Mouse (Mus musculus): Measurements from ENCODE around the gene Snx18.

The Snx18 gene

GRCm38 (mm10) chr13:113595987-113596386 lies 22.4 kb downstream of the Snx18 start:
- DNase-seq: no peak

DNA sequence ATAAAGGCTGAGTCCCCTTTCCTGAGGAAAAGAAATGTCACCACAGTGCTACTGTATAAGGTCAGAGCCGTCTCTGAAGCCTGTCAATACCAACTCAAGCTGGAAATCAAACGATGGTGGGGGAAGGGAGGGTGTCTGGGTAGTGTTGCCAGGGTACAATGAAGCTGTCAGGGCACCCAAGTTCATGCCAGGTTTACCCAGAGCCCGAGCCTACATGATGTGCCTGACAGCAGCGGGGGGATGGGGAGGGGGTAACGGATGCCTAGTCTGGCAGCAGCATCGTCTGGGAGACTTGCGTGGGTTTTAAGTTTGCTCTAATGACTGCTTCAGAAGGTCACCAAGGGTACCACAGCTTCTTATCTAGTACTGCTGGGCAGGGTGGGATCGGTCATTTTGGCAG lies 23.1 kb downstream of the Snx18 start:
- no peak for DNase-seq

DNA sequence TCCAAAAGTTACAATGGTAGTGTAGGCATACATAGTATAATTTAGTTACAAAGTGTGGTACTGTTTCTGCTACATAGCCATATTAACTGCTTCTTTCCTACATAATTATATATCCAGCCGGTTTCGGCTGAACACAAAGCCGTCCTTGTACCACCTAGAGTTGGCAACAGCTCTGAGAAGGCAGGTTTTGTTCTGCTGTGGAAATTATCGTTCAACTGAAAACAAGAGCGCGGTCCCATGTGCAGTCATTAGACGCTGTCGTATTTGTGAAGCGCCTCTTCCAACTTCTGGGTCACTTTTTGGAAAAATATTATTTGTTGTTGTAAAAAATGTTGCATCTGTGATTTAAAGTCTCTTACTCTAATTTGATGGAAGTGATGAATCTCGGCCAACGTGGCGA lies 24.0 kb downstream of the Snx18 start:
- no peak for DNase-seq

GRCm38 (mm10) chr13:113593711-113594110 lies 24.7 kb downstream of the Snx18 start:
- no peak for DNase-seq

DNA sequence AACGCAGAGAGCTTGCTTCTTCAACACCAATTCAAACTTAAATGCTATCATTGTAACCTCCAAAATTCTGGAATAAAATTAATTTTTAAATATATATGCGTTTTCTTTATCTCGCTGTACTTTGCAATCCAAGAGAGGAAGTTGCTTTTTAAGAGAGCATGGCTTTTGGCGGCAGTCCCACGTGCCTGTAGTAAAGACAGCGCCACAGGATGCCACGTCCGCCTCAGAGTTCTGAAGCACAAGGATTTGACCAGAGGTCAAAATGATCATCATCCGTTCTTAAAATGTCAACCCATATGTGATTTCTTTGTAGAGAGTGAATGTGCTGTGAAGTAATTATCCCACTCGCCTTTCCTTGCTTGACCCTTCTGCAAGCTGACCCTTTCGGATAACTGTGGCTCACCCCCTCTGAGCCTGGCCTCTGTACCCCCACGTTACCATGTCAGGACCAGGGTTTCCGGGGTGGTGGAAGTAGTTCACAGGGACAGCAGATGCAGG lies 25.6 kb downstream of the Snx18 start:
- peak in 1 of 2 experiments; percentile 49 for DNase-seq

DNA sequence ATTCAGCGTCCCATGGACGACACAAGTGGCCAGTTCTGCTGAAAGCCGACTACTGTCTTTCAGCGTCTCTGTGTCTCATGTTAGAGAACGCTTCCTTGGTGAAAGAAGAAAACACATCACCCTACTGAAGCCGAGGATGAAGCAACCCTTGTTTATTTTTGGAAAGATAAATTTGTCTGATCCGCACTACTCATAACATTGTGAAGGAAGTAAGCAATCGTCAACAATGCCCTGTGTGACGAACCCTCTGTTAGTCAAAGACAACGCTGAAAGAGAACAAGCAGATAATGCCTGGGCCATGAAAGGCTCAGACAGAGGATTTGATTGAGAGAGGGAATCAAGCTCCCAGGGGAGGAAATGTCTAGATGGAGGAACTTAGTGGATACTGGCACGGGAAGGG lies 27.0 kb downstream of the Snx18 start:
- no peak for DNase-seq

GRCm38 (mm10) chr13:113590216-113590615 lies 28.1 kb downstream of the Snx18 start:
- no peak for DNase-seq

DNA sequence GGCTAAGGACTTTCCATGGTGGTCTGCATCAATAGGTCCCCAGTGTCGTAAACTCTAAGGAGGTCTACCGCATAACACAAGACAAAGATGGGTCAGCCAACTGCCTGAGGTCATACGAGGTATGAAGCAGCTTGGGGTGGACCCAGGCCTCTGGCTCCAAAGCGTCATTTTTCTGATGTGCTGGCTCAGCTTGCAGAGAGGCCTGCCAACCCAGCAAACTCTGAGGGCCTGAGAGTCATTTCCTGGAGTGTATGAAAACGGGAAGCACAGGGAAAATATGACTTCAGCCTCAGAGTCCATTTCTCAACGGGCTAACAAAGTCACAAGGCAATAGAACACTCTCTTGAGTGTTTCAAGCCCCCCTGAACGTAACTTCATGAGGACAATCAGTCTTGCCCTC lies 28.9 kb downstream of the Snx18 start:
- peak; percentile 35 to 62 for DNase-seq

GRCm38 (mm10) chr13:113587200-113587936 lies 31.0 kb downstream of the Snx18 start:
- no peak for DNase-seq

DNA sequence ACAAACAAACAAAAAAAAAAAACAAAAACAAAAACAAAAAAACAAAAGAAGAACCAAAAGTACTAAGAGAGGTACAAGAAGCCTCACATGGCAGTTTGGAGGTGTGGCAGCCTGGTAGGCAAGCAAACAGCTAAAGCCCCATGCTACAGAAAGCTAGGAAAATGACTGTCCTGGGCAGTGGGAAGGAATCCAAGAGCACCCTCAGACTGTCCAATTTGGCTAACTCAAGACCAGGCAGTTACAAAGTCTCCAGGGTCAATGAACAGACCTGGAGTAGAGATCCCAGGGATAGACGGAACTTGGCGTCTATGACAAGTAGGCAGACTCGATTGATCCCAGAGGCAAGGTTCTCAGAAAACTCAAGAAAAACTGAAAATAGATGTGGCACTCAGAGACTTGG lies 32.8 kb downstream of the Snx18 start:
- no peak for DNase-seq

GRCm38 (mm10) chr13:113584431-113584830 lies 33.9 kb downstream of the Snx18 start:
- DNase-seq: no peak

DNA sequence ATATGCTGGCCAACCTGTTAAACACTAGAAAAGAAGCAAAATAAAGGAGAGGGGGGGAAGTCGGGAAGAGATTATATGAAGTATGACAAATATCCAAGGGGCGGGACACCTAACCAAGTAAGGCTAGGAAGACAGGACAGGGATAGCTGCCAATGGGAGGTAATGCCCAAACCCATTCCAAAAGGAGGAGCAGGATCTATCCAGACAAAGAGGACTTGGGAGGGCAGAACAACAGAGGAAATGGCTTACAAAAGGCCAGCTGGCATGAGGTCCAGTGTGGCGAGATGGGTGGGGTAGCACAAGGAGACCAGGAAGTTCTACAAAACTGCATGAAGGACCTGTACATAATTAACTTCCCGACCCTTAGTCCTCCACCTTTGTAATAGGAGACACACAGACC lies 34.8 kb downstream of the Snx18 start:
- DNase-seq: no peak

GRCm38 (mm10) chr13:113582024-113582423 lies 36.3 kb downstream of the Snx18 start:
- DNase-seq: no peak

DNA sequence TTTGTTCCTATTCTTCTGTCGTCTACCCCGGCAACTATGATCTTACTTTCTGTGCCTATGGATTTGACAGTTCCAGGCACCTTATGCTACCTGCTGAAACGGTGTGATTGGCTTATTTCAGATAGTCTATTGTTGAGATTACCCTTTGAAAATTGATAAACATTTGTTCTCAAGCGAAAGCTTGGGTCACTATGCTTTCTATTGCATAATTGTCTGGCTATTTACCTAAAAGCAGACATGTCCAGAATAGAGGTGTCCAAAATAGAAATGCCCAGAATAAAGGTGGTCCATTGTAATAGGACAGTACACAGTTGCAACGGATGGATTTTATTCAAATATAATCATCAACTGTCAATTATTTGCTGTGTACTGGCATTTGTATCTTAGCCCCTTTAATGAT lies 36.9 kb downstream of the Snx18 start:
- no peak for DNase-seq

DNA sequence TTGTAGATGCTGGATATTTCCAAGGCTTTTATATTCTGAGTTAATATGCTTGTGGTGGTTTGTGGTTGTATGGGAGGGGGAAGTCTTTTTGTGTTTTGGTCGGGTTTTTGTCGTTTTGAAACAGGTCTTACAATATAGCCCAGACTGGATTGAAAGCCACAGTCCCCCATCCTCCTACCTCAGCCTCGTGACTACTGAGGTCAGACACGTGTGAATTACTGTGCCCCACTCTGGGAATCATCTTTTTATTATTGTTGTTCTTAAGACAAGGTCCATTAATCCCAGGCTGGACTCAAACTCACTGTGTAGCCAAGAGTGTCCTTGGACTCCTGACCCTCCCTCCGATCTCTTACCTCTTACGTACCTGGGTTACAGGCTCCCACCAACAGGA lies 38.0 kb downstream of the Snx18 start:
- no peak for DNase-seq

GRCm38 (mm10) chr13:113579788-113580399 lies 38.5 kb downstream of the Snx18 start:
- no peak for DNase-seq

DNA sequence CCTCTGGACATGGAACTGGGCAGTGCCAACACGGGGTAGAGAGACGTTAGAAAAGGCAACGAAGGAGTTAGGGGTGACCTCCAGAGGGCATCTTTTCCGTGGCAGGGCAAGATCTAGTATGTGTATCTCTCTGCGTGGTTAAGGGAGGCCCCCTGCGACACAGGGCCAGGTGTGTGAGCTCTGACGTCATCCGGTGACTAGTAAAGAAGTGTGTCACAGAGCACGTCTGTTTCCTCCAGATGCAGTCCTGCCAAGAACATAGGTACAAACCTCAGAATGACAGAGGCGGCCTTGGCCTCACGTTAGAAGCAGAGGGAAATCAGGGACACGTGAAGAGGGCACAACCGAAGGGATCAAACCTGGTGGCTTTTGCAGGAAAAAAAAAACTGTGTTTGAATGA lies 44.1 kb downstream of the Snx18 start:
- DNase-seq: no peak

DNA sequence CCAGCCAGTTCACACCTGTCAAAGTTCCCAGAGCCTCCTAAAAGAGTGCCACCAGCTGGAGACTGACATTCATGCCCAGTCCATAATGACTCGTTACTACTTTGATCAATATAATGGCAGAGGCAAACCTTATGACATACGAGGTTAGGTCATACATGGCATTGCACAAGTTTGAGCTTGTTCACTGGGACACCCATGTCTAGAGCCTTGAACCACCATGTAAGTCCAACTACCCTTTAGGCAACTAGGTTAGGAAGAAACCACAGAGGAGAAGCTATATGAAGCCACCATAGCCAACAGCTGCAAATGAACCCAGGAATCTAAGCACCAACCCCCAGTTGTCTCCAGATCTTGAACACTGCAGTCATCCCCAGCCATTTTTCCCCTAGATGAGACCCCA lies 45.0 kb downstream of the Snx18 start:
- no peak for DNase-seq

- peak in 1 of 2 experiments; percentile 30 for DNase-seq
Measured at GRCm38 (mm10) chr13:113572046-113572686, 46.2 kb downstream of the Snx18 start.

- no peak for DNase-seq
Measured at GRCm38 (mm10) chr13:113569526-113569925, 48.8 kb downstream of the Snx18 start.

DNA sequence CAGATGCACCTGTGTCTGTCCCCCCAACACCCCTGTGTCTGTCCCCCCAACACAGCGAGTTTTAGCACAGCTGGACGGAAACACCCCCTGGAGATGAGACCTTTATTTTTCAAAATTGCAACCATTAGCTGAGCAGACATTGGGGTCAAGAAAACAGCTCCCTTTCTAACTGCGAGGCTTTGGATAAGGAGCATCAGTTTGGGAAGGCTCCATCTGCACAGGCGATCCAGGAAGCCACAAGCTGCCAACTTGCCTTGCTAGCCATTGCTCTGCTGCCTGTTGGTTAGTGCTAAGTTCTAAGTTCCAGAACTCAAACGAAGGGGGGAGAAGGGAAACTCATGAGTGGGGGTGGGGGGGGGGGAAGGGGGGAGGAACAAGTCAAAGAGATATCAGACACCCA lies 51.4 kb downstream of the Snx18 start:
- DNase-seq: no peak

GRCm38 (mm10) chr13:113566411-113566810 lies 52.0 kb downstream of the Snx18 start:
- no peak for DNase-seq

GRCm38 (mm10) chr13:113559646-113560045 lies 58.7 kb downstream of the Snx18 start:
- no peak for DNase-seq

DNA sequence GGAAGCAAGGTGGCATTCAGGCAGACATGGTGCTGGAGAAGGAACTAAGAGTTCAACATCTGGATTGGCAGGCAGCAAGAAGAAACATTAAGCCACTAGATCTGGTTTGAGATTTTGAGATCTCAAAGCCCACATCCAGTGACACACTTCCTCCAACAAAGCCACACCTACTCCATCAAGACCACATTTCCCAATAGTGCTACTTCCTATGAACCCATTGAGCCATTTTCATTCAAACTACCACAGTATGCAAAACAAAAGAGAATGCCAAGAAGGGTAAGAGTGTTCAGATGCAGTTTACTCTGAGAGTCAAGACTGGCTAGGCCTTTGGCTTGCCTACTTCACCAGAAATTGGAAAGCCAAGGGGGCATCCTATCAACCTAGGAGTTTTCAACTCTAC lies 61.8 kb downstream of the Snx18 start:
- DNase-seq: no peak
